Comparison of ENCODE assay signal across 14 mouse cellular contexts in genomic region chr4:137498882-137499583, GRCm38 (mm10). TPM values are rescaled to one million over a fixed set of nuclear protein-coding genes. Genes with fewer than 3 reads are reported as not detected.
A peak's percentile ranks its signal among the peaks of the same experiment; 100 is the strongest.
DNase-seq lines count a peak whose midpoint lies in the region; ATAC-seq and TF ChIP-seq lines count a peak whose summit lies in the region.
"Had no signal": no experiment of that assay in that cellular context is flagged by ENCODE, and none has a peak within 500 bp of the region (broad histone marks: within the 10 kb centered on the region; RNA-seq: fewer than 3 reads in every experiment).

No protein-coding gene starts in this region.

- H3K36me3 ChIP-seq in hindbrain, embryonic 10.5 days = peaks cover 31% of the 10 kb centered on the region
- H3K36me3 ChIP-seq in hindbrain, embryonic 11.5 days (ENCODE audit: control insufficient read depth, insufficient read depth, low read length) = no peaks in the 10 kb centered on the region
- peaks cover 3% of the 10 kb centered on the region for H3K36me3 ChIP-seq in limb, embryonic 11.5 days (ENCODE audit: control insufficient read depth, insufficient read depth, low read length)
- H3K36me3 ChIP-seq: neural tube, embryonic 12.5 days had no signal

- TF ChIP-seq POLR2A in cortical plate, adult 2 months (IDR thresholded peaks at IDR 0.05; ENCODE audit: extremely low read depth, insufficient read depth, low read length) = no peak
- no peak for TF ChIP-seq POLR2A in embryonic fibroblast, embryonic 13.5 days (IDR thresholded peaks at IDR 0.05; ENCODE audit: low read depth, low read length)

- 88% methylated on average over 9 of the region's 9 CpGs for WGBS in hindbrain, embryonic 10.5 days
- 84% methylated on average over 9 of the region's 9 CpGs for WGBS in hindbrain, embryonic 11.5 days
- 91% methylated on average over 9 of the region's 9 CpGs for WGBS in limb, embryonic 11.5 days

- H3K4me1 ChIP-seq in hindbrain, embryonic 10.5 days (replicated peaks) = peaks cover 70% of the 10 kb centered on the region
- H3K4me1 ChIP-seq in hindbrain, embryonic 11.5 days (replicated peaks; ENCODE audit: control insufficient read depth, insufficient read depth, low read length) = peaks cover 9% of the 10 kb centered on the region
- H3K4me1 ChIP-seq in cortical plate, adult 2 months (ENCODE audit: control insufficient read depth, insufficient read depth, low read length) = no peaks in the 10 kb centered on the region
- H3K4me1 ChIP-seq in embryonic fibroblast, embryonic 13.5 days (ENCODE audit: control insufficient read depth, insufficient read depth, low read length) = peaks cover 56% of the 10 kb centered on the region
- H3K4me1 ChIP-seq in limb, embryonic 11.5 days (ENCODE audit: control insufficient read depth, insufficient read depth, low read length) = peaks cover 38% of the 10 kb centered on the region

- H3K4me2 ChIP-seq in hindbrain, embryonic 11.5 days (replicated peaks; ENCODE audit: low read depth, low read length) = no peak overlapping the region
- 0 out of 2 replicates have a peak overlapping the region, but pooled peaks have one; percentile 2 for H3K4me2 ChIP-seq in limb, embryonic 11.5 days (ENCODE audit: low read depth, severe bottlenecking)
- H3K4me2 ChIP-seq: neural tube, embryonic 12.5 days had no signal

- H3K27ac ChIP-seq in hindbrain, embryonic 10.5 days = peak overlapping the region; percentile 8
- no peak overlapping the region for H3K27ac ChIP-seq in hindbrain, embryonic 11.5 days (ENCODE audit: low read depth, low read length)
- H3K27ac ChIP-seq in cortical plate, adult 2 months (ENCODE audit: insufficient read depth, low read length) = 0 out of 2 replicates have a peak overlapping the region, but pooled peaks have one; percentile 12
- peak overlapping the region; percentile 92 for H3K27ac ChIP-seq in embryonic fibroblast, embryonic 13.5 days (ENCODE audit: insufficient read depth, low read length)
- peak overlapping the region; percentile 68 for H3K27ac ChIP-seq in limb, embryonic 11.5 days (replicated peaks; ENCODE audit: low read depth, low read length)
- H3K27ac ChIP-seq: neural tube, embryonic 12.5 days had no signal

- no peak overlapping the region for H3K4me3 ChIP-seq in hindbrain, embryonic 10.5 days
- H3K4me3 ChIP-seq in hindbrain, embryonic 11.5 days (ENCODE audit: low read depth, low read length) = no peak overlapping the region
- no peak overlapping the region for H3K4me3 ChIP-seq in cortical plate, adult 2 months (ENCODE audit: insufficient read depth, low read length)
- H3K4me3 ChIP-seq in embryonic fibroblast, embryonic 13.5 days (ENCODE audit: insufficient read depth, low read length) = no peak overlapping the region
- H3K4me3 ChIP-seq in limb, embryonic 11.5 days (ENCODE audit: low read depth, low read length) = no peak overlapping the region
- H3K4me3 ChIP-seq: neural tube, embryonic 12.5 days had no signal

- ATAC-seq in hindbrain, embryonic 11.5 days (ENCODE audit: low FRiP score) = no peak
- ATAC-seq in limb, embryonic 11.5 days (ENCODE audit: insufficient number of reproducible peaks, low FRiP score, low TSS enrichment, low read depth) = no peak
- ATAC-seq in frontal cortex, adult (ENCODE audit: low TSS enrichment) = no peak
- ATAC-seq: forebrain, postnatal 0 days had no signal

- no peaks in the 10 kb centered on the region for H3K27me3 ChIP-seq in hindbrain, embryonic 10.5 days (ENCODE audit: insufficient read depth, poor library complexity, severe bottlenecking)
- no peaks in the 10 kb centered on the region for H3K27me3 ChIP-seq in hindbrain, embryonic 11.5 days (ENCODE audit: control insufficient read depth, insufficient read depth, low read length)
- no peaks in the 10 kb centered on the region for H3K27me3 ChIP-seq in limb, embryonic 11.5 days (ENCODE audit: control insufficient read depth, insufficient read depth, low read length)
- H3K27me3 ChIP-seq: neural tube, embryonic 12.5 days had no signal

- no peak for DNase-seq in hindbrain, embryonic 10.5 days (ENCODE audit: low spot score)
- no peak for DNase-seq in hindbrain, embryonic 11.5 days (ENCODE audit: low spot score)
- DNase-seq in limb, embryonic 11.5 days (ENCODE audit: low spot score) = no peak
- DNase-seq in embryo, embryonic 9.5 days (ENCODE audit: extremely low spot score) = no peak
- DNase-seq in adrenal gland, adult 2 months = no peak
- DNase-seq: cerebellum, postnatal 14 days; forebrain, postnatal 0 days; thymus, postnatal 25 days had no signal

- H3K9me3 ChIP-seq in hindbrain, embryonic 10.5 days = no peaks in the 10 kb centered on the region
- H3K9me3 ChIP-seq in hindbrain, embryonic 11.5 days (ENCODE audit: control insufficient read depth, low read length) = no peaks in the 10 kb centered on the region
- H3K9me3 ChIP-seq in limb, embryonic 11.5 days (ENCODE audit: control insufficient read depth, low read length) = no peaks in the 10 kb centered on the region
- H3K9me3 ChIP-seq: neural tube, embryonic 12.5 days had no signal

- H3K9ac ChIP-seq in hindbrain, embryonic 11.5 days (ENCODE audit: low read depth, low read length) = no peak overlapping the region
- no peak overlapping the region for H3K9ac ChIP-seq in limb, embryonic 11.5 days (ENCODE audit: low read length)
- H3K9ac ChIP-seq: forebrain, postnatal 0 days; neural tube, embryonic 12.5 days had no signal

- TF ChIP-seq CTCF in cortical plate, adult 2 months (IDR thresholded peaks at IDR 0.05; ENCODE audit: extremely low read depth, insufficient read depth, low read length) = no peak
- TF ChIP-seq CTCF in embryonic fibroblast, embryonic 13.5 days (IDR thresholded peaks at IDR 0.05; ENCODE audit: borderline replicate concordance, insufficient read depth, low read length) = no peak

RNA-seq across cellular contexts. Expression of gene Hspg2, which starts 30.5 kb away (rescaled TPM):
- polyA plus RNA-seq in hindbrain, embryonic 10.5 days (2016; fragmentation: Nextera tagmentation; extraction: Ambion mirVana) = 15.2 and 18.2 TPM in 2 replicates
- polyA plus RNA-seq in hindbrain, embryonic 11.5 days (2014; fragmentation: Nextera tagmentation; extraction: Ambion mirVana) = 14.7 and 18.1 TPM in 2 replicates
- polyA plus RNA-seq in cortical plate, adult 2 months (2012; rRNA removed) = 1.9 and 2.6 TPM in 2 replicates
- 271 and 368 TPM in 2 replicates for polyA plus RNA-seq in embryonic fibroblast, embryonic 13.5 days (2011; ENCODE audit: insufficient read length, low read depth, missing spikeins)
- 20.6 and 22.4 TPM in 2 replicates for polyA plus RNA-seq in limb, embryonic 11.5 days (2014; fragmentation: Nextera tagmentation; extraction: Ambion mirVana)
- total RNA-seq in adrenal gland, adult 2 months (2021) = 100 to 1,000 TPM in 1 of 2 experiments, 10 to 100 TPM in 1; 87.4 to 150 TPM
- 122 and 125 TPM in 2 replicates for polyA plus RNA-seq in adrenal gland, adult 2 months (2012; rRNA removed)
- total RNA-seq: hematopoietic stem cell, adult 5-6 weeks had no signal

RNA-seq across cellular contexts. Expression of gene 1700013G24Rik, which starts 45.9 kb away (rescaled TPM):
- not detected in 2 replicates for polyA plus RNA-seq in hindbrain, embryonic 10.5 days (2016; fragmentation: Nextera tagmentation; extraction: Ambion mirVana)
- polyA plus RNA-seq in hindbrain, embryonic 11.5 days (2014; fragmentation: Nextera tagmentation; extraction: Ambion mirVana) = not detected in 2 replicates
- not detected in 2 replicates for polyA plus RNA-seq in cortical plate, adult 2 months (2012; rRNA removed)
- not detected in 2 replicates for polyA plus RNA-seq in embryonic fibroblast, embryonic 13.5 days (2011; ENCODE audit: insufficient read length, low read depth, missing spikeins)
- polyA plus RNA-seq in limb, embryonic 11.5 days (2014; fragmentation: Nextera tagmentation; extraction: Ambion mirVana) = not detected in 2 replicates
- not detected for total RNA-seq in adrenal gland, adult 2 months (2021)
- polyA plus RNA-seq in adrenal gland, adult 2 months (2012; rRNA removed) = not detected in 2 replicates
- total RNA-seq: forebrain, postnatal 0 days; hematopoietic stem cell, adult 5-6 weeks had no signal
- polyA plus RNA-seq: forebrain, postnatal 0 days; neural tube, embryonic 12.5 days; small intestine, adult 2 months had no signal
